Mouse (Mus musculus): Measurements from ENCODE around the gene Limk2.

DNA sequence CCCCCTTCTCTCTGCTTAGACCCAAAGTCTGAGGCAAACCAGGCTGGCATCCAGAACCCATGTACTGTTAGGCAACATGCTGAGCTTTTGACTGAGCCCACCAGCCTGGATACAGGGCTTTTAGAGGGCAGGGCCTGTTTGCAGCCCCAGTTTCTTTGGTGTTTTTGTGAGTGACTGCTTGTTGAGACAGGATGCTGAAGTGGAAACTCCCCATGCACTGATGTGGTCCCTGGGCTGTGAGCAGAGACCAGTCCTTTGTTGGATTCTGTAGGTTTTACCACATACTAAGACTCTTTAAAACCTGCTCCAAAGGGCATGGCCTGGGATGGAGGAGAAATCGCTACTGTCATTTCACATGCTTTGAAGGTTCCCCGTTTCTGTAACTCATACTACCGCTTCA lies 64.1 kb downstream of the Limk2 start:
- TF ChIP-seq CTCF (IDR thresholded peaks at IDR 0.05): no peak
- TF ChIP-seq EP300 (IDR thresholded peaks at IDR 0.05): no peak
